Mouse (Mus musculus): ENCODE data around the gene Cdc42bpg. TPM values are rescaled to one million over a fixed set of nuclear protein-coding genes. Genes with fewer than 3 reads are reported as not detected.

Cdc42bpg gene
- polyA plus RNA-seq, 1 experiment: 10.0 TPM

GRCm38 (mm10) chr19:6342276-6342933 is 36.1 kb downstream of the Cdc42bpg start:
- H3K4me2 ChIP-seq (ENCODE audit: low read depth): no peak overlapping the region

GRCm38 (mm10) chr19:6343066-6343925 is 37.0 kb downstream of the Cdc42bpg start:
- no peak overlapping the region for H3K4me3 ChIP-seq
- H3K79me2 ChIP-seq (ENCODE audit: control insufficient read depth, insufficient read depth): no peaks in the 10 kb centered on the region
- no peak overlapping the region for H3K4me2 ChIP-seq (ENCODE audit: low read depth)
- H3K36me3 ChIP-seq (ENCODE audit: control insufficient read depth, insufficient read depth): peaks cover 14% of the 10 kb centered on the region
- H3ac ChIP-seq (ENCODE audit: control insufficient read depth, insufficient read length): no peak overlapping the region
- H3K27me3 ChIP-seq (ENCODE audit: control insufficient read depth, insufficient read depth, insufficient read length): no peaks in the 10 kb centered on the region
- no peak for TF ChIP-seq POLR2AphosphoS2 (IDR thresholded peaks at IDR 0.05; ENCODE audit: insufficient read length, low read depth)

More at GRCm38 (mm10) chr19:6342276-6342933, 36.1 kb downstream of the Cdc42bpg start:
- Histone ChIP-seq H3ac (ENCODE audit: control insufficient read depth, insufficient read length) (no peak overlapping the region), H3K27me3 (ENCODE audit: control insufficient read depth, insufficient read depth, insufficient read length) (no peaks in the 10 kb centered on the region), H3K4me3 (peak overlapping the region; percentile 22), H3K36me3 (ENCODE audit: control insufficient read depth, insufficient read depth) (peaks cover 21% of the 10 kb centered on the region), H3K79me2 (ENCODE audit: control insufficient read depth, insufficient read depth) (no peaks in the 10 kb centered on the region)
- TF ChIP-seq POLR2A (IDR thresholded peaks at IDR 0.05; ENCODE audit: insufficient read length, low read depth): no peak
- no peak for TF ChIP-seq MAX (IDR thresholded peaks at IDR 0.05; ENCODE audit: low read depth)
- TF ChIP-seq E2F4 (IDR thresholded peaks at IDR 0.05; ENCODE audit: insufficient read depth): no peak
- TF ChIP-seq MYOD1 (IDR thresholded peaks at IDR 0.05; ENCODE audit: control insufficient read depth in 1 of 3, insufficient read length in 2 of 3, low read depth in 2 of 3): no peak
- TF ChIP-seq TCF12 (IDR thresholded peaks at IDR 0.05; ENCODE audit: insufficient read depth, poor library complexity, severe bottlenecking): no peak
- no peak for TF ChIP-seq MYOG (IDR thresholded peaks at IDR 0.05; ENCODE audit: control insufficient read depth in 1 of 3, insufficient read depth in 1 of 3, insufficient read length in 2 of 3, low read depth in 2 of 3)
- no peak for TF ChIP-seq REST (IDR thresholded peaks at IDR 0.05; ENCODE audit: insufficient read depth, insufficient read length)

GRCm38 (mm10) chr19:6343996-6344395 is 37.7 kb downstream of the Cdc42bpg start:
- no peaks in the 10 kb centered on the region for H3K79me2 ChIP-seq (ENCODE audit: control insufficient read depth, insufficient read depth)
- H3K4me3 ChIP-seq: no peak overlapping the region
- peaks cover 7% of the 10 kb centered on the region for H3K36me3 ChIP-seq (ENCODE audit: control insufficient read depth, insufficient read depth)
- H3K27me3 ChIP-seq (ENCODE audit: control insufficient read depth, insufficient read depth, insufficient read length): no peaks in the 10 kb centered on the region
- no peak overlapping the region for H3ac ChIP-seq (ENCODE audit: control insufficient read depth, insufficient read length)
- no peak overlapping the region for H3K4me2 ChIP-seq (ENCODE audit: low read depth)
- TF ChIP-seq E2F4 (IDR thresholded peaks at IDR 0.05; ENCODE audit: insufficient read depth) (no peak), TCF3 (IDR thresholded peaks at IDR 0.05; ENCODE audit: insufficient read length, low read depth) (no peak), POLR2A (IDR thresholded peaks at IDR 0.05; ENCODE audit: insufficient read length, low read depth) (no peak), POLR2AphosphoS2 (IDR thresholded peaks at IDR 0.05; ENCODE audit: insufficient read length, low read depth) (no peak), REST (IDR thresholded peaks at IDR 0.05; ENCODE audit: insufficient read depth, insufficient read length) (no peak), TCF12 (IDR thresholded peaks at IDR 0.05; ENCODE audit: insufficient read depth, poor library complexity, severe bottlenecking) (no peak), MYOG (IDR thresholded peaks at IDR 0.05; ENCODE audit: control insufficient read depth in 1 of 3, insufficient read depth in 1 of 3, insufficient read length in 2 of 3, low read depth in 2 of 3) (no peak), MYOD1 (IDR thresholded peaks at IDR 0.05; ENCODE audit: control insufficient read depth in 1 of 3, insufficient read length in 2 of 3, low read depth in 2 of 3) (no peak), MAX (IDR thresholded peaks at IDR 0.05; ENCODE audit: low read depth) (no peak), USF1 (IDR thresholded peaks at IDR 0.05; ENCODE audit: low read depth) (no peak)

- H3K27me3 ChIP-seq (ENCODE audit: control insufficient read depth, insufficient read depth, insufficient read length): no peaks in the 10 kb centered on the region
- H3ac ChIP-seq (ENCODE audit: control insufficient read depth, insufficient read length): no peak overlapping the region
- no peak overlapping the region for H3K4me2 ChIP-seq (ENCODE audit: low read depth)
- no peak overlapping the region for H3K4me3 ChIP-seq
- no peaks in the 10 kb centered on the region for H3K79me2 ChIP-seq (ENCODE audit: control insufficient read depth, insufficient read depth)
- H3K36me3 ChIP-seq (ENCODE audit: control insufficient read depth, insufficient read depth): no peaks in the 10 kb centered on the region
- TF ChIP-seq CEBPB (IDR thresholded peaks at IDR 0.05; ENCODE audit: insufficient read depth, poor library complexity, severe bottlenecking) (no peak), REST (IDR thresholded peaks at IDR 0.05; ENCODE audit: insufficient read depth, insufficient read length) (no peak), MYOG (IDR thresholded peaks at IDR 0.05; ENCODE audit: control insufficient read depth in 1 of 3, insufficient read depth in 1 of 3, insufficient read length in 2 of 3, low read depth in 2 of 3) (no peak), POLR2AphosphoS2 (IDR thresholded peaks at IDR 0.05; ENCODE audit: insufficient read length, low read depth) (no peak), TCF3 (IDR thresholded peaks at IDR 0.05; ENCODE audit: insufficient read length, low read depth) (no peak), TCF12 (IDR thresholded peaks at IDR 0.05; ENCODE audit: insufficient read depth, poor library complexity, severe bottlenecking) (no peak), SRF (IDR thresholded peaks at IDR 0.05; ENCODE audit: control insufficient read depth, insufficient read length, low read depth) (no peak), USF1 (IDR thresholded peaks at IDR 0.05; ENCODE audit: low read depth) (no peak), E2F4 (IDR thresholded peaks at IDR 0.05; ENCODE audit: insufficient read depth) (no peak)
These were observed 39.8 kb downstream of the Cdc42bpg start for GRCm38 (mm10) chr19:6346023-6346422.

- Histone ChIP-seq H3K79me2 (ENCODE audit: control insufficient read depth, insufficient read depth) (no peaks in the 10 kb centered on the region), H3ac (ENCODE audit: control insufficient read depth, insufficient read length) (no peak overlapping the region), H3K4me2 (ENCODE audit: low read depth) (no peak overlapping the region), H3K36me3 (ENCODE audit: control insufficient read depth, insufficient read depth) (no peaks in the 10 kb centered on the region), H3K4me3 (no peak overlapping the region), H3K27me3 (ENCODE audit: control insufficient read depth, insufficient read depth, insufficient read length) (no peaks in the 10 kb centered on the region)
- no peak for TF ChIP-seq MAX (IDR thresholded peaks at IDR 0.05; ENCODE audit: low read depth)
- TF ChIP-seq REST (IDR thresholded peaks at IDR 0.05; ENCODE audit: insufficient read depth, insufficient read length): no peak
- no peak for TF ChIP-seq MYOD1 (IDR thresholded peaks at IDR 0.05; ENCODE audit: control insufficient read depth in 1 of 3, insufficient read length in 2 of 3, low read depth in 2 of 3)
- TF ChIP-seq POLR2AphosphoS2 (IDR thresholded peaks at IDR 0.05; ENCODE audit: insufficient read length, low read depth): no peak
- TF ChIP-seq TCF12 (IDR thresholded peaks at IDR 0.05; ENCODE audit: insufficient read depth, poor library complexity, severe bottlenecking): no peak
- no peak for TF ChIP-seq TCF3 (IDR thresholded peaks at IDR 0.05; ENCODE audit: insufficient read length, low read depth)
- no peak for TF ChIP-seq CEBPB (IDR thresholded peaks at IDR 0.05; ENCODE audit: insufficient read depth, poor library complexity, severe bottlenecking)
These were observed 40.4 kb downstream of the Cdc42bpg start for GRCm38 (mm10) chr19:6346661-6347060.
